ENCODE assay signal across 20 mouse cellular contexts in genomic region chr10:108016552-108016951, GRCm38 (mm10).
"Had no signal": no experiment of that assay in that cellular context is flagged by ENCODE, and none has a peak within 500 bp of the region (broad histone marks: within the 10 kb centered on the region; RNA-seq: fewer than 3 reads in every experiment).

No protein-coding gene starts in this region.

- ATAC-seq: hindbrain, embryonic 16.5 days; hindbrain, postnatal 0 days; intestine, embryonic 15.5 days; intestine, embryonic 16.5 days had no signal

- DNase-seq: heart, postnatal 10 days; heart, postnatal 14 days; heart, postnatal 36 days; heart, postnatal 4 days; kidney, adult 11 months; kidney, adult 18-20 months; kidney, adult 2 months; kidney, adult 8-10 months; kidney, adult 9 months; kidney, postnatal 10 days; kidney, postnatal 14 days; kidney, postnatal 25 days; kidney, postnatal 36 days; kidney, postnatal 4 days; layer of hippocampus, adult 9-11 months; layer of hippocampus, postnatal 36 days had no signal
